Mouse (Mus musculus) limb, embryonic 12.5 days (tissue): ENCODE data around the gene Cpsf3. TPM values are rescaled to one million over a fixed set of nuclear protein-coding genes. Genes with fewer than 3 reads are reported as not detected.

Source experiments
- ATAC-seq: fragments of 200-750 bp; cut with Nextera tagmentation; 2 replicates; pipeline ENCODE4 v1.8.0; 2017; ENCODE audit warnings: low read depth, moderate TSS enrichment; ENCODE audit not compliant: insufficient number of reproducible peaks, insufficient read depth, low FRiP score, low TSS enrichment
- H3K27ac ChIP-seq: fragments of 300-500 bp; sonication (generic); 2 replicates; pipeline ENCODE4 v1.5.1; 2016; ENCODE audit warnings: mild to moderate bottlenecking, moderate library complexity
- H3K27me3 ChIP-seq: fragments of 300-500 bp; sonication (generic); 2 replicates; pipeline ENCODE4 v1.6.1; 2016; ENCODE audit warnings: mild to moderate bottlenecking, moderate library complexity
- H3K36me3 ChIP-seq: fragments of 300-500 bp; sonication (generic); 2 replicates; pipeline ENCODE4 v1.6.1; 2016; ENCODE audit warnings: mild to moderate bottlenecking, moderate library complexity
- H3K4me1 ChIP-seq: fragments of 300-500 bp; sonication (generic); replicated peaks from 2 replicates; pipeline ENCODE4 v1.6.1; 2016
- H3K4me2 ChIP-seq: fragments of 300-500 bp; sonication (generic); 2 replicates; pipeline ENCODE4 v1.6.1; 2016; ENCODE audit warnings: mild to moderate bottlenecking, moderate library complexity
- H3K4me3 ChIP-seq: fragments of 300-500 bp; sonication (generic); replicated peaks from 2 replicates; pipeline ENCODE4 v1.5.1; 2016; ENCODE audit warnings: mild to moderate bottlenecking
- H3K9ac ChIP-seq: fragments of 300-500 bp; sonication (generic); replicated peaks from 2 replicates; pipeline ENCODE4 v1.6.1; 2016; ENCODE audit warnings: mild to moderate bottlenecking, moderate library complexity
- H3K9me3 ChIP-seq: fragments of 300-500 bp; sonication (generic); 2 replicates; pipeline ENCODE4 v1.6.1; 2016; ENCODE audit warnings: mild to moderate bottlenecking, moderate library complexity
- WGBS: fragments of 180-500 bp; shearing (Covaris S2); methylation state at CpG from one replicate; pipeline ENCODE4 v1.1.7; 2016; 5-methylcytosine and 5-hydroxymethylcytosine counted together
- polyA plus RNA-seq: library from polyadenylated mRNA; unstranded; fragments of >200 nt; fragmentation: Nextera tagmentation; extraction: Ambion mirVana; gene quantifications from 2 replicates; pipeline ENCODE4 v1.2.1, GENCODE M21; 2016

Cpsf3 gene
- polyA plus RNA-seq, 1 experiment from 2014 or later: 121 TPM

- peaks cover 93% of the 10 kb centered on the region for H3K36me3 ChIP-seq
- WGBS: 95% methylated on average over 11 of the region's 11 CpGs
- no peak overlapping the region for H3K27ac ChIP-seq
These were observed 13.7 kb downstream of the Cpsf3 start for GRCm38 (mm10) chr12:21298856-21299255.

GRCm38 (mm10) chr12:21301324-21301723, 16.1 kb downstream of the Cpsf3 start:
- Histone ChIP-seq H3K4me2 (no peak overlapping the region), H3K36me3 (peaks cover 92% of the 10 kb centered on the region), H3K27me3 (no peaks in the 10 kb centered on the region), H3K4me1 (0 out of 2 replicates have a peak, but pooled peaks cover under 1% of the 10 kb centered on the region), H3K9ac (no peak overlapping the region), H3K27ac (no peak overlapping the region), H3K9me3 (no peaks in the 10 kb centered on the region), H3K4me3 (no peak overlapping the region)
- WGBS: 90% methylated on average over 7 of the region's 7 CpGs
- ATAC-seq: no peak

More at GRCm38 (mm10) chr12:21298856-21299255, 13.7 kb downstream of the Cpsf3 start:
- ATAC-seq: no peak
- no peak overlapping the region for H3K4me2 ChIP-seq
- H3K27me3 ChIP-seq: no peaks in the 10 kb centered on the region
- no peak overlapping the region for H3K9ac ChIP-seq
- no peaks in the 10 kb centered on the region for H3K4me1 ChIP-seq
- H3K9me3 ChIP-seq: no peaks in the 10 kb centered on the region
- H3K4me3 ChIP-seq: no peak overlapping the region

- 0 out of 2 replicates have a peak, but pooled peaks cover 4% of the 10 kb centered on the region for H3K4me1 ChIP-seq
- H3K4me2 ChIP-seq: no peak overlapping the region
- no peak overlapping the region for H3K9ac ChIP-seq
- no peak for ATAC-seq
- no peak overlapping the region for H3K4me3 ChIP-seq
- no peak overlapping the region for H3K27ac ChIP-seq
- WGBS: 92% methylated on average over 8 of the region's 8 CpGs
- no peaks in the 10 kb centered on the region for H3K27me3 ChIP-seq
- no peaks in the 10 kb centered on the region for H3K9me3 ChIP-seq
- peaks cover 92% of the 10 kb centered on the region for H3K36me3 ChIP-seq
These were observed 16.7 kb downstream of the Cpsf3 start for GRCm38 (mm10) chr12:21301932-21302331.

DNA sequence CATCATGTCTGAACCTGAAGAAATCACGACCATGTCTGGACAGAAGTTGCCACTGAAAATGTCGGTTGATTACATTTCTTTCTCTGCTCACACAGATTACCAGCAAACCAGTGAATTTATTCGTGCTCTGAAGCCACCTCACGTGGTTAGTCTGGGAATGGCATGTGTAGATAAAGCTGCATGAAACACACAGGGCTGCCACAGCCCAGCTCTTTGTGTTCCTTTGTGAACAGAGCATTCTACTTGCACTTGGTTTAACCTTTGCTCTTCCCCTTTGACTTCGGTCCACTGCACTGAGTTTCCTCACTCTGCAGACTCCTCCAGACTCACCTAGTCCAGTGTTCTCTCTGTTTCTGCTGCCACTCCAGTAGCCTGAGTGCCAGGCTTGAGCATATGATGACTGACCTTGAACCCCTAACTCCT, 17.2 kb downstream of the Cpsf3 start:
- Histone ChIP-seq H3K4me2 (no peak overlapping the region), H3K9me3 (no peaks in the 10 kb centered on the region), H3K4me3 (no peak overlapping the region), H3K27ac (no peak overlapping the region), H3K4me1 (0 out of 2 replicates have a peak, but pooled peaks cover 4% of the 10 kb centered on the region), H3K9ac (no peak overlapping the region), H3K27me3 (no peaks in the 10 kb centered on the region), H3K36me3 (peaks cover 92% of the 10 kb centered on the region)
- no peak for ATAC-seq
- 86% methylated on average over 5 of the region's 5 CpGs for WGBS

- Histone ChIP-seq H3K4me3 (no peak overlapping the region), H3K4me2 (no peak overlapping the region), H3K9ac (no peak overlapping the region), H3K36me3 (peaks cover 97% of the 10 kb centered on the region), H3K27ac (no peak overlapping the region), H3K27me3 (no peaks in the 10 kb centered on the region), H3K4me1 (0 out of 2 replicates have a peak, but pooled peaks cover 4% of the 10 kb centered on the region), H3K9me3 (no peaks in the 10 kb centered on the region)
- 88% methylated on average over 4 of the region's 4 CpGs for WGBS
- ATAC-seq: no peak
These were observed 20.6 kb downstream of the Cpsf3 start for GRCm38 (mm10) chr12:21305741-21306140.

DNA sequence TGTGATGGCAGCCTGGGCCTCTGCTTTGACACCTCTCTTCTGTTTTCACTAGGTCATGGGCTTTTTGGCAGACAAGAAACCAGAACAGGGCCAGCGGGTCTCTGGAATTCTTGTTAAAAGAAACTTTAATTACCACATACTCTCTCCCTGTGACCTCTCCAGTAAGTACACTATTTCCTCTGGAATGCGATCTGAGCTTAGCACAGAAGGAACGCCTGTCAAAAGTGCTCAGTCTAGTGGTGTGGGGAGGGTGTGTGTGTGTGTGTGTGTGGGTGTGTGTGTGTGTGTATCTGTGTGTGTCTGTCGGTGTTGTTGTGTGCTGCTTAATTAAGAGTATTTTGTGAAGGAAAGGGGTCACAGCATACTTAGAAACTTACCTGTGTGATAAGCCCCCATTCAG, 21.5 kb downstream of the Cpsf3 start:
- H3K9me3 ChIP-seq: no peaks in the 10 kb centered on the region
- no peaks in the 10 kb centered on the region for H3K27me3 ChIP-seq
- H3K4me3 ChIP-seq: no peak overlapping the region
- no peak overlapping the region for H3K9ac ChIP-seq
- H3K4me2 ChIP-seq: no peak overlapping the region
- 0 out of 2 replicates have a peak, but pooled peaks cover 4% of the 10 kb centered on the region for H3K4me1 ChIP-seq
- H3K27ac ChIP-seq: no peak overlapping the region
- ATAC-seq: 0 out of 2 replicates have a peak, but pooled peaks have one; percentile 43
- peaks cover 97% of the 10 kb centered on the region for H3K36me3 ChIP-seq
- 68% methylated on average over 4 of the region's 4 CpGs for WGBS

DNA sequence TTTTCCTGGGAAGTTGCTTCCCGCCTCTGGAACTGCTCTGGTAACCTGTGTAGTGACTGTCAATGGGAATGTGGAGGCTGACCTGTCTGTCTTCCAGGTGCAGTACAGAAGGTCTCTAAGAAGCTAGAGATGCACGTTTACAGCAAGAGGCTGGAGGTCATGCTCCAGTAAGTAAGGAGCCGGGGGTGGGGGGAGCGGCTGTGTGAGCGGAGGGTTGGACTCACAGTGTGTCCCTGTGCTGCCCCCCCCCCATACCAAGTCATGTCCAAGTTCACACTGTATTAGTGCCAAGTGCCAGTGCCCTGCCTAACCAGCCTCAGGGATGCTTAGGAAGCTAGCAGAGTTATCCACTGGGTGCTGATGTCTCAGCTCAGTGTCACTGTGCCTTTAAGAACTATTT, 27.0 kb downstream of the Cpsf3 start:
- H3K9me3 ChIP-seq: no peaks in the 10 kb centered on the region
- peaks cover 80% of the 10 kb centered on the region for H3K36me3 ChIP-seq

GRCm38 (mm10) chr12:21315923-21316868, 31.0 kb downstream of the Cpsf3 start, which contains the start of gene Iah1:
Gene Iah1 (plus strand): TSS chr12:21316389.
- Histone ChIP-seq H3K27ac (peak within 1 kb of the TSS; percentile 78; the same call in 1 of the 2 replicates), H3K4me3 (peak within 1 kb of the TSS; percentile 71), H3K4me2 (peak within 1 kb of the TSS; percentile 63), H3K36me3 (peaks cover 64% of the 10 kb centered on the region), H3K9ac (peak within 1 kb of the TSS; percentile 74), H3K4me1 (0 out of 2 replicates have a peak, but pooled peaks cover 5% of the 10 kb centered on the region), H3K27me3 (no peaks in the 10 kb centered on the region), H3K9me3 (no peaks in the 10 kb centered on the region)
- peak; percentile 95 for ATAC-seq
- 3% methylated on average over 51 of the region's 59 CpGs for WGBS

More for the DNA sequence above, 27.0 kb downstream of the Cpsf3 start:
- 0 out of 2 replicates have a peak, but pooled peaks cover 4% of the 10 kb centered on the region for H3K4me1 ChIP-seq
- H3K27ac ChIP-seq: no peak overlapping the region
- no peak overlapping the region for H3K4me2 ChIP-seq
- WGBS: 90% methylated on average over 5 of the region's 5 CpGs
- no peaks in the 10 kb centered on the region for H3K27me3 ChIP-seq
- H3K4me3 ChIP-seq: no peak overlapping the region
- no peak overlapping the region for H3K9ac ChIP-seq
- ATAC-seq: no peak

- peak overlapping the region; percentile 74 for H3K9ac ChIP-seq
- no peak for ATAC-seq
- 0 out of 2 replicates have a peak, but pooled peaks cover 5% of the 10 kb centered on the region for H3K4me1 ChIP-seq
- peak overlapping the region; percentile 71 for H3K4me3 ChIP-seq
- H3K36me3 ChIP-seq: peaks cover 62% of the 10 kb centered on the region
- H3K9me3 ChIP-seq: no peaks in the 10 kb centered on the region
- H3K4me2 ChIP-seq: peak overlapping the region; percentile 63
- 39% methylated on average over 7 of the region's 7 CpGs for WGBS
- no peak overlapping the region for H3K27ac ChIP-seq
- H3K27me3 ChIP-seq: no peaks in the 10 kb centered on the region
These were observed 31.7 kb downstream of the Cpsf3 start for GRCm38 (mm10) chr12:21316869-21317265.

DNA sequence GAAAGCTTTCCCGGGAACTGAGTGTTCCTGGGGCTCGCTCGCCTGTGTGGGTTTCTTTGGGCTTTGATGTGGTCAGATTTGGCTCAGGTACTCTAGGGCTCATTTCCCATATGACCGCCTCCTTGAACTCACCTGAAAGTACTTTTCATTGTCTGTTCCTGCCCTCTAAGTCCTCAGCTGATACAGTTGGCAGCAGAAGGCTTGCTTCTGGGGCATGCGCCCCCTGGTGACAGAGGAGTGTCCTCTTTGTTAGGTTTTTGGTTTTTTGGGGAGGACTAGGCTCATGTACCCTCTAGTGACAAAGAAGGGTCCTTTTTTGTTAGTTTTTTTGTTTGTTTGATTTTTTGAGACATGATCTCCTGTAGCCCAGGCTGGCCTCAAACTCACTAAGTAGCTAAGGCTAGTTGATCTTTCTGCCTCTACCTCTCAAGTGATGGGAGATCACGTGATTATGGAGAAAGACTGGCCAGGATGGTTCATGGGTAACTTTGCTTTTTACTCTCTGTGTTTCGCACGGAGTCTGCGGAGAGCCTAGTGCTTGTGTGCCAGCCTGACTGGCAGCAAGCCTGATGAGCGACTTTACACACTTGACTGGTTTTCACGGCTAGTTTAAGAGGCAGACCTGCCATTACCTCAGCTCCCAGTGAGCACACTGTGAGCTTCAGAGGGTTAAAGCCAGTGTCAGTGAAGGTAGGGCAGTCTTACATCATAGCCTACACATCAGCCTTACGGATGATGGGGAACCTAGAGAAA, 33.1 kb downstream of the Cpsf3 start:
- Histone ChIP-seq H3K36me3 (peaks cover 63% of the 10 kb centered on the region), H3K4me2 (no peak overlapping the region)
- WGBS: 79% methylated on average over 12 of the region's 12 CpGs

GRCm38 (mm10) chr12:21320317-21320716, 35.1 kb downstream of the Cpsf3 start:
- ATAC-seq: no peak
- peaks cover 61% of the 10 kb centered on the region for H3K36me3 ChIP-seq
- no peak overlapping the region for H3K9ac ChIP-seq
- no peak overlapping the region for H3K4me3 ChIP-seq
- 85% methylated on average over 4 of the region's 4 CpGs for WGBS
- H3K4me1 ChIP-seq: 0 out of 2 replicates have a peak, but pooled peaks cover 5% of the 10 kb centered on the region
- no peaks in the 10 kb centered on the region for H3K9me3 ChIP-seq
- no peak overlapping the region for H3K27ac ChIP-seq
- H3K4me2 ChIP-seq: no peak overlapping the region
- no peaks in the 10 kb centered on the region for H3K27me3 ChIP-seq

More for the DNA sequence above, 33.1 kb downstream of the Cpsf3 start:
- H3K27me3 ChIP-seq: no peaks in the 10 kb centered on the region
- no peaks in the 10 kb centered on the region for H3K9me3 ChIP-seq
- H3K4me3 ChIP-seq: no peak overlapping the region
- no peak for ATAC-seq
- no peak overlapping the region for H3K9ac ChIP-seq
- H3K27ac ChIP-seq: no peak overlapping the region
- 0 out of 2 replicates have a peak, but pooled peaks cover 5% of the 10 kb centered on the region for H3K4me1 ChIP-seq
